Comparison of ENCODE assay signal across 9 mouse cellular contexts in the genomic region with DNA sequence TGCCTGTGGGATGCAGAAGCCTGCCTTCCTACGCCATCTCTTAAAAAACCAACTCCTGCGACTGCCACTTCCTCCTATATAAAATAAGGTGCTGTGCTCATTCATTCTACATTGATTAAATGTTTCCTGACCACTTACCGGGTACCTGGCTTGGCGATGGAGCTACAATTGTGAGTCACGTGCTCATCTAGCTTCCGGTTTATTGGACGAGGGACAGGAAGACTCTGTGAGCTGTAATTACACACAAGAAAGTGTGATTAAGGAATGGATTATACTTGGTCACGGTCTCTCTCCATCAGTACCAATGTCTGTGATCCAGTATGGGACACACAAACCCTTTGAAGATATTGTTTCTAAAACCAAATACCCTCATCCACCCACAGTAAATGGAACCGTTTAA. TPM values are rescaled to one million over a fixed set of nuclear protein-coding genes. Genes with fewer than 3 reads are reported as not detected.
DNase-seq lines count a peak whose midpoint lies in the region; ATAC-seq and TF ChIP-seq lines count a peak whose summit lies in the region.
"Had no signal": no experiment of that assay in that cellular context is flagged by ENCODE, and none has a peak within 500 bp of the region (broad histone marks: within the 10 kb centered on the region; RNA-seq: fewer than 3 reads in every experiment).

No protein-coding gene starts in this region.

- H3K27me3 ChIP-seq in heart, embryonic 10.5 days (ENCODE audit: insufficient read depth, poor library complexity, severe bottlenecking), result no peaks in the 10 kb centered on the region
- no peaks in the 10 kb centered on the region for H3K27me3 ChIP-seq in lung, embryonic 16.5 days (ENCODE audit: control insufficient read depth, insufficient read depth, low read depth, low read length)
- H3K27me3 ChIP-seq in hindbrain, embryonic 15.5 days, result no peaks in the 10 kb centered on the region
- H3K27me3 ChIP-seq in splenic B cell, adult 2 months (ENCODE audit: control insufficient read depth, insufficient read depth, low read length, poor library complexity, severe bottlenecking), result no peaks in the 10 kb centered on the region

- H3K4me2 ChIP-seq in lung, embryonic 16.5 days (ENCODE audit: low read depth, low read length), result no peak overlapping the region
- peak overlapping the region; percentile 15; the same call in 1 of the 2 replicates for H3K4me2 ChIP-seq in hindbrain, embryonic 15.5 days

- TF ChIP-seq POLR2A in lung, adult 2 months (IDR thresholded peaks at IDR 0.05; ENCODE audit: borderline replicate concordance, extremely low read depth, low read depth, low read length), result no peak

- 0 out of 2 replicates have a peak, but pooled peaks have one; percentile 15 for ATAC-seq in lung, embryonic 16.5 days (ENCODE audit: low read depth)
- ATAC-seq in hindbrain, embryonic 15.5 days (ENCODE audit: low FRiP score, low read depth), result no peak

- H3K4me3 ChIP-seq in heart, embryonic 10.5 days, result no peak overlapping the region
- H3K4me3 ChIP-seq in lung, embryonic 16.5 days (ENCODE audit: low read length), result no peak overlapping the region
- no peak overlapping the region for H3K4me3 ChIP-seq in lung, adult 2 months (replicated peaks; ENCODE audit: extremely low read depth, low read depth, low read length)
- H3K4me3 ChIP-seq in hindbrain, embryonic 15.5 days, result no peak overlapping the region

- 81% methylated on average over 9 of the region's 9 CpGs for WGBS in heart, embryonic 10.5 days
- WGBS in lung, embryonic 16.5 days, result 69% methylated on average over 9 of the region's 9 CpGs
- WGBS in lung, adult 2 months, result 43% methylated on average over 9 of the region's 9 CpGs
- 73% methylated on average over 9 of the region's 9 CpGs for WGBS in hindbrain, embryonic 15.5 days

- H3K36me3 ChIP-seq in heart, embryonic 10.5 days, result no peaks in the 10 kb centered on the region
- no peaks in the 10 kb centered on the region for H3K36me3 ChIP-seq in lung, embryonic 16.5 days (ENCODE audit: control insufficient read depth, insufficient read depth, low read length)
- no peaks in the 10 kb centered on the region for H3K36me3 ChIP-seq in hindbrain, embryonic 15.5 days
- no peaks in the 10 kb centered on the region for H3K36me3 ChIP-seq in splenic B cell, adult 2 months (ENCODE audit: control insufficient read depth, insufficient read depth, low read length, poor library complexity, severe bottlenecking)

- TF ChIP-seq CTCF in lung, adult 2 months (IDR thresholded peaks at IDR 0.05; ENCODE audit: insufficient read depth, low read length), result no peak

- H3K27ac ChIP-seq in heart, embryonic 10.5 days, result peak overlapping the region; percentile 79
- peak overlapping the region; percentile 59 for H3K27ac ChIP-seq in lung, embryonic 16.5 days (ENCODE audit: low read length)
- H3K27ac ChIP-seq in hindbrain, embryonic 15.5 days (replicated peaks), result peak overlapping the region; percentile 65

- no peak for DNase-seq in heart, embryonic 10.5 days (ENCODE audit: low spot score)
- DNase-seq in heart, postnatal 4 days, result no peak
- no peak for DNase-seq in lung, adult 2 months
- DNase-seq in splenic B cell, adult 2 months (ENCODE audit: low read depth, low spot score), result peak; percentile 21
- DNase-seq in ovary, postnatal 10 days (ENCODE audit: low spot score), result no peak
- no peak for DNase-seq in right cerebral cortex, postnatal 36 days (ENCODE audit: low spot score in 2 of 2)
- DNase-seq: right cerebral cortex, postnatal 25 days had no signal

- no peaks in the 10 kb centered on the region for H3K9me3 ChIP-seq in heart, embryonic 10.5 days
- no peaks in the 10 kb centered on the region for H3K9me3 ChIP-seq in lung, embryonic 16.5 days (ENCODE audit: control insufficient read depth, low read length)
- H3K9me3 ChIP-seq in hindbrain, embryonic 15.5 days, result no peaks in the 10 kb centered on the region

- no peak overlapping the region for H3K9ac ChIP-seq in lung, embryonic 16.5 days (ENCODE audit: low read length)
- no peak overlapping the region for H3K9ac ChIP-seq in hindbrain, embryonic 15.5 days

- peaks cover 25% of the 10 kb centered on the region for H3K4me1 ChIP-seq in heart, embryonic 10.5 days
- H3K4me1 ChIP-seq in lung, embryonic 16.5 days (replicated peaks; ENCODE audit: control insufficient read depth, insufficient read depth, low read length), result peaks cover 11% of the 10 kb centered on the region
- peaks cover 6% of the 10 kb centered on the region for H3K4me1 ChIP-seq in lung, adult 2 months (ENCODE audit: control insufficient read depth, insufficient read depth, low read length)
- peaks cover 7% of the 10 kb centered on the region; the same call in 1 of the 2 replicates for H3K4me1 ChIP-seq in hindbrain, embryonic 15.5 days (replicated peaks)

RNA-seq across cellular contexts. Expression of a gene that starts 36.1 kb away (rescaled TPM):
- polyA plus RNA-seq in heart, embryonic 10.5 days (2016; fragmentation: Nextera tagmentation; extraction: Ambion mirVana), result 0.10 and 1.6 TPM in 2 replicates
- under 1 TPM; 0.54 to 0.60 TPM for total RNA-seq in heart, postnatal 4 days (2021)
- polyA plus RNA-seq in lung, embryonic 16.5 days (2015; fragmentation: Nextera tagmentation; extraction: Ambion mirVana), result 0.44 and 1.6 TPM in 2 replicates
- 0.35 and 0.59 TPM in 2 replicates for polyA plus RNA-seq in lung, adult 2 months (2012; rRNA removed)
- polyA plus RNA-seq in hindbrain, embryonic 15.5 days (2015; fragmentation: Nextera tagmentation; extraction: Ambion mirVana), result 0.47 and 0.49 TPM in 2 replicates

RNA-seq across cellular contexts. Expression of a gene that starts 48.1 kb away (rescaled TPM):
- 3.5 and 3.6 TPM in 2 replicates for polyA plus RNA-seq in heart, embryonic 10.5 days (2016; fragmentation: Nextera tagmentation; extraction: Ambion mirVana)
- total RNA-seq in heart, postnatal 4 days (2021), result 10 to 100 TPM; 17.8 to 18.4 TPM
- polyA plus RNA-seq in lung, embryonic 16.5 days (2015; fragmentation: Nextera tagmentation; extraction: Ambion mirVana), result 8.9 and 9.2 TPM in 2 replicates
- polyA plus RNA-seq in lung, adult 2 months (2012; rRNA removed), result 12.3 and 13.3 TPM in 2 replicates
- 3.5 and 4.1 TPM in 2 replicates for polyA plus RNA-seq in hindbrain, embryonic 15.5 days (2015; fragmentation: Nextera tagmentation; extraction: Ambion mirVana)
